Mouse (Mus musculus): ENCODE data around the gene Gm14408. TPM values are rescaled to one million over a fixed set of nuclear protein-coding genes. Genes with fewer than 3 reads are reported as not detected.

Gene Gm14408
- total RNA-seq (2023) = not detected

DNA sequence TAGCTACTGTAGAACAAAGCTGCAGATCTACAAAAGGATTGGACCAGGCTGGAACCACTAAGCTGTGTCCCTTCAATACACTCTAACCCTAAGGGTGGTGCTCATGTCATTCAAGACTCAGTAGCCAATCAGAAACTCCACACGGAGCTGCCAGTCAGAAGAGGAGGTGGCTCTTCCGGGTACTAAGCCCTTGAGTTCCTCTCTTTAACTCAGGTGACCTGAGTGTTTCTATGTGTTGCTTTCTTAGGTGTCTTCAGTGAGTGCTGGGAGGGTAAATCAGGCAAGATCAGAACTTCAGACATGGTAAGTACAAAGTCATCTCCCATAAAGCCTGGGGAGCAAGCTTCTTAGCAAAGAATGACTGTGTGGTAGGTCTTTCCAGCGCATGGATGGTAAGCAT lies at the start of gene Gm14408:
Gene Gm14408, plus strand, starts transcription at position 301 of the 400 bp plus-strand sequence.

DNA sequence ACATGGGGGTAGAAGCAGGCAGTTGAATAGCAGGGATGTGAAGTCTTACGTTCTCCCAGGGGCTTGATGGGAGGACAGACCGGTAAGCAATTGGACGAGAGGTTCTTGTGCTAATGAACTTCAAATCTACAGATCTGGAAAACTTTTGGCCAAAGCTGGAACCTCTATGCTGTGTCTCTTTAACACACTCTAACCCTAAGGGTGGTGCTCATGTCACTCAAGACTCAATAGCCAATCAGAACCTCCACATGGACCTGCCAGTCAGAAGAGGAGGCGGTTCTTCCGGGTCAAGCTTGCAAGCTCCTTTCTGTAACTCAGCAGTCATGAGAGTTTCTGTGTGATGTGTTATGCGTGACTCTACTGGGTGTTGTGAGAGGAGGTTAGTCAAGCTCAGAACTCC lies 32.6 kb upstream of the Gm14408 start, which contains the start of gene Gm14295:
Gene Gm14295, plus strand, starts transcription at position 301 of the 400 bp plus-strand sequence.

Other genes with a start within 250 kb of the Gm14408 start
- 1 to 10 TPM; 2.1 to 5.1 TPM for gene Gm14308, start 194.8 kb upstream of the Gm14408 start, total RNA-seq (2023)
- gene Zfp973, start 160.6 kb upstream of the Gm14408 start, total RNA-seq (2023) = 1 to 10 TPM; 2.2 to 3.9 TPM
- 1 to 10 TPM; 2.1 to 2.5 TPM for gene Gm14305, start 122.8 kb upstream of the Gm14408 start, total RNA-seq (2023)
- gene Gm14295, start 32.5 kb upstream of the Gm14408 start, total RNA-seq (2023) = under 1 TPM in 1 of 2 experiments, not detected in 1; 0.92 TPM
- gene Gm14296, start 96.7 kb downstream of the Gm14408 start, total RNA-seq (2023) = 1 to 10 TPM in 1 of 2 experiments, under 1 TPM in 1; 0.73 to 1.2 TPM
- gene Gm14419, start 169.8 kb downstream of the Gm14408 start, total RNA-seq (2023) = 1 to 10 TPM; 2.4 to 3.5 TPM
- gene Gm14401, start 243.2 kb downstream of the Gm14408 start, total RNA-seq (2023) = not detected

Data from monocyte, adult 59 days (primary cell).